Mouse (Mus musculus) forebrain, embryonic 12.5 days (tissue): ENCODE measurements at regions not wholly inside any gene's neighbourhood (a gene's known extent, or its start where the extent isn't known, plus 50 kb on each side); places are given as distances from the start of the nearest gene placed in this dataset.

Experiments used
- ATAC-seq: fragments of 200-750 bp; cut with Nextera tagmentation; 2 replicates; pipeline ENCODE4 v1.8.0; 2017; ENCODE audit warnings: moderate TSS enrichment; ENCODE audit not compliant: low FRiP score
- H3K27ac ChIP-seq: fragments of 300-500 bp; sonication (generic); 2 replicates; pipeline ENCODE4 v1.5.1; 2016; ENCODE audit warnings: mild to moderate bottlenecking
- H3K27me3 ChIP-seq: fragments of 300-500 bp; sonication (generic); 2 replicates; pipeline ENCODE4 v1.6.1; 2016; ENCODE audit warnings: mild to moderate bottlenecking
- H3K36me3 ChIP-seq: fragments of 300-500 bp; sonication (generic); replicated peaks from 2 replicates; pipeline ENCODE4 v1.6.1; 2016; ENCODE audit warnings: mild to moderate bottlenecking
- H3K4me1 ChIP-seq: fragments of 300-500 bp; sonication (generic); 2 replicates; pipeline ENCODE4 v1.6.1; 2016
- H3K4me2 ChIP-seq: fragments of 300-500 bp; sonication (generic); 2 replicates; pipeline ENCODE4 v1.6.1; 2016; ENCODE audit warnings: mild to moderate bottlenecking, moderate library complexity
- H3K4me3 ChIP-seq: fragments of 300-500 bp; sonication (generic); replicated peaks from 2 replicates; pipeline ENCODE4 v1.5.1; 2016; ENCODE audit warnings: mild to moderate bottlenecking
- H3K9ac ChIP-seq: fragments of 300-500 bp; sonication (generic); 2 replicates; pipeline ENCODE4 v1.6.1; 2016; ENCODE audit warnings: mild to moderate bottlenecking
- H3K9me3 ChIP-seq: fragments of 300-500 bp; sonication (generic); 2 replicates; pipeline ENCODE4 v1.6.1; 2016
- WGBS: fragments of 180-500 bp; shearing (Covaris S2); methylation state at CpG from one replicate; pipeline ENCODE4 v1.1.7; 2016; 5-methylcytosine and 5-hydroxymethylcytosine counted together

- H3K27me3 ChIP-seq: no peaks in the 10 kb centered on the region
- H3K36me3 ChIP-seq: no peaks in the 10 kb centered on the region
- WGBS: 75% methylated on average over 3 of the region's 3 CpGs
- no peaks in the 10 kb centered on the region for H3K4me1 ChIP-seq
- no peak overlapping the region for H3K4me3 ChIP-seq
- ATAC-seq: no peak
- H3K4me2 ChIP-seq: no peak overlapping the region
- H3K9me3 ChIP-seq: no peaks in the 10 kb centered on the region
- no peak overlapping the region for H3K27ac ChIP-seq
- no peak overlapping the region for H3K9ac ChIP-seq
Observed at GRCm38 (mm10) chr4:50291397-50291945, 445.9 kb upstream of the Grin3a start.

DNA sequence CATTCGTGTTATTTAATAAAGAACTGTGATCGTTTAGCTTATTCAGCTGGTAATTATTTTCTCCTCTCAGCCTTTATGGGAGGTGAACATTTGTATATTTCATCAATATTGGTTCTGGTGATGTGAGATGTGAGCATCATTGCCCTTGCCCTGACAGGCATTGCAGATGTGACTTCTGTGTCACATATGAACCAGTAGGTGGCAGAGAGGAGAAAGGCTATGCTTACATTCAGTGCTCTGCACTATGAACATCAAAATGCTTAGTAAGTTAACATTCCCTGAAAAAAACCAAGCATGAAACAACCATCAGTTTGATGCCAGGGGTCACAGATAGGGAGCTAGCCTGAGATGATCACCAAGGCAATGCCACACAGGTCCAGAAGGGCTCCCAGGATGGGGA is 441.1 kb upstream of the Grin3a start:
- Histone ChIP-seq H3K9me3 (no peaks in the 10 kb centered on the region), H3K36me3 (no peaks in the 10 kb centered on the region), H3K27me3 (no peaks in the 10 kb centered on the region), H3K9ac (no peak overlapping the region), H3K4me2 (no peak overlapping the region), H3K4me3 (no peak overlapping the region), H3K4me1 (no peaks in the 10 kb centered on the region), H3K27ac (no peak overlapping the region)
- no peak for ATAC-seq
- 83% methylated on average over 2 of the region's 2 CpGs for WGBS

- WGBS: 74% methylated on average over 2 of the region's 2 CpGs
- Histone ChIP-seq H3K27ac (no peak overlapping the region), H3K4me2 (no peak overlapping the region), H3K9me3 (no peaks in the 10 kb centered on the region), H3K36me3 (no peaks in the 10 kb centered on the region), H3K9ac (no peak overlapping the region), H3K27me3 (no peaks in the 10 kb centered on the region), H3K4me3 (no peak overlapping the region), H3K4me1 (no peaks in the 10 kb centered on the region)
- no peak for ATAC-seq
Observed at GRCm38 (mm10) chr4:50259012-50259601, 413.6 kb upstream of the Grin3a start.

GRCm38 (mm10) chr4:50242042-50242441 is 396.5 kb upstream of the Grin3a start:
- Histone ChIP-seq H3K4me1 (no peaks in the 10 kb centered on the region), H3K9ac (no peak overlapping the region), H3K4me2 (no peak overlapping the region), H3K9me3 (no peaks in the 10 kb centered on the region), H3K27me3 (no peaks in the 10 kb centered on the region), H3K4me3 (no peak overlapping the region), H3K27ac (no peak overlapping the region), H3K36me3 (no peaks in the 10 kb centered on the region)
- 84% methylated on average over 1 of the region's 1 CpGs for WGBS
- ATAC-seq: no peak

DNA sequence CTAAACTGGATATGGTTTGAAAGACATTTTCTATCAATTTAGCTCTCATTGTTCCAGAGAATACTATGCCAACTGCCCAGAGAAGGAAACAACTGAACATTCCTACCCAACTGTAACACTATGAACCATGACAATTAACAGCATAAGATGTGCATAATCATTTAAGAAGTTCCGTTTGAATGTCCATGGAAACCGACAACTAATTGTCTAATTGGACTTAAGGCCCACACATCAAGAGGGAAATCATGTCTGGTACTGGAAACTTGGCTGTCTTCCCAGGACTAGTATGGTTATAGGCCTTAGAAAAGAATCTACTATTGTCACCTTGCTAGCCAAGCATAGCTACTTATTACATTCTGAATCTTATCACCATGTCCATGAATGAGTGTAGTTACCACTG is 395.4 kb upstream of the Grin3a start:
- H3K4me3 ChIP-seq: no peak overlapping the region
- H3K9ac ChIP-seq: no peak overlapping the region
- H3K36me3 ChIP-seq: no peaks in the 10 kb centered on the region
- H3K27me3 ChIP-seq: no peaks in the 10 kb centered on the region
- no peaks in the 10 kb centered on the region for H3K4me1 ChIP-seq
- H3K4me2 ChIP-seq: no peak overlapping the region
- H3K27ac ChIP-seq: no peak overlapping the region
- ATAC-seq: no peak
- 88% methylated on average over 2 of the region's 2 CpGs for WGBS
- no peaks in the 10 kb centered on the region for H3K9me3 ChIP-seq

DNA sequence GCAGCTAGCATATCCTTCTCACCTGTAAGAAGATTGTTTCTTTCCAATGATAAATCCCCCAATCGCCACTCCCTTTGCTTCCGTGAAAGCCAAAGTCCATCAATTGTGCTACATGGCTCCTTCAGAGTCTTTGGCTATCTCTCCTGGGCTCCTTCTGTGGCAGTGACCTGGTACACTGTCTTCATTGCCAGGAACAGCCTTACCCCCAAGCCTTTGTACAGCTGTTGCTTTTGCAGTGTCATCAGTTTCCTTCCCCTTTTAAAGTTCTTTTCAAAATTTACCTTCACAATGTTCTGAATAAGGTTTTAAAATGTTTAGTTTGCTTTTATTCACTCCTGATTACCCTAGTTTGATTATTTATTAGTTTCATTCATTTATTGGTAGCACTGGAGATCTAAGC is 393.8 kb upstream of the Grin3a start:
- no peak for ATAC-seq
- Histone ChIP-seq H3K9ac (no peak overlapping the region), H3K27ac (no peak overlapping the region), H3K36me3 (no peaks in the 10 kb centered on the region), H3K27me3 (no peaks in the 10 kb centered on the region), H3K9me3 (no peaks in the 10 kb centered on the region), H3K4me1 (no peaks in the 10 kb centered on the region), H3K4me3 (no peak overlapping the region), H3K4me2 (no peak overlapping the region)
- WGBS: 99% methylated on average over 2 of the region's 2 CpGs

GRCm38 (mm10) chr4:50235476-50235875 is 389.9 kb upstream of the Grin3a start:
- Histone ChIP-seq H3K9ac (no peak overlapping the region), H3K27ac (no peak overlapping the region), H3K27me3 (no peaks in the 10 kb centered on the region), H3K4me2 (no peak overlapping the region), H3K4me3 (no peak overlapping the region), H3K36me3 (no peaks in the 10 kb centered on the region), H3K9me3 (no peaks in the 10 kb centered on the region), H3K4me1 (no peaks in the 10 kb centered on the region)
- ATAC-seq: no peak
- WGBS: 74% methylated on average over 3 of the region's 3 CpGs

- no peak overlapping the region for H3K4me2 ChIP-seq
- WGBS: 57% methylated on average over 3 of the region's 3 CpGs
- H3K27me3 ChIP-seq: no peaks in the 10 kb centered on the region
- H3K9ac ChIP-seq: no peak overlapping the region
- no peaks in the 10 kb centered on the region for H3K4me1 ChIP-seq
- no peaks in the 10 kb centered on the region for H3K9me3 ChIP-seq
- no peaks in the 10 kb centered on the region for H3K36me3 ChIP-seq
- no peak overlapping the region for H3K27ac ChIP-seq
- H3K4me3 ChIP-seq: no peak overlapping the region
- no peak for ATAC-seq
Observed at GRCm38 (mm10) chr4:50203348-50203747, 357.8 kb upstream of the Grin3a start.

DNA sequence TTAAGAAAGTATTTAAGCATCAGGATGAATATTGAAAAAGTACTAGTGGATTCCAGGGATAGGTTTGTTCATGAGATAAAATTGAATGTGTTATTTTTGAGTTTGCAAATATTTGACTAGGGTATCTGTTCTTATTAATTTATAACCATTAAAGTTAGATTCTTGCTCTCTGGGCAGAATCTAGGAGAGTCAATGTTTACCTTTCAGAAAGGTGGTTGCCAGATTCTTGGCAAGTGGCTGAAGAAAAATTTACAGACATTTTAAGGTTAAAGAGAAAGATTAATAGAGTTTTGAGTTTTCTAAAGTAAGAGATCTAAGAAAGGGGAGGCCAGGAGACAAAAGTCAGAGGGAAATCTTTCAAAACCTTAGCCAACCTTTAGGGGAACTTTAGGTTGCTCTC is 331.7 kb upstream of the Grin3a start:
- H3K9ac ChIP-seq: no peak overlapping the region
- no peak overlapping the region for H3K4me2 ChIP-seq
- no peaks in the 10 kb centered on the region for H3K36me3 ChIP-seq
- no peak overlapping the region for H3K27ac ChIP-seq
- ATAC-seq: no peak
- no peak overlapping the region for H3K4me3 ChIP-seq
- H3K9me3 ChIP-seq: no peaks in the 10 kb centered on the region
- no peaks in the 10 kb centered on the region for H3K4me1 ChIP-seq
- H3K27me3 ChIP-seq: no peaks in the 10 kb centered on the region

DNA sequence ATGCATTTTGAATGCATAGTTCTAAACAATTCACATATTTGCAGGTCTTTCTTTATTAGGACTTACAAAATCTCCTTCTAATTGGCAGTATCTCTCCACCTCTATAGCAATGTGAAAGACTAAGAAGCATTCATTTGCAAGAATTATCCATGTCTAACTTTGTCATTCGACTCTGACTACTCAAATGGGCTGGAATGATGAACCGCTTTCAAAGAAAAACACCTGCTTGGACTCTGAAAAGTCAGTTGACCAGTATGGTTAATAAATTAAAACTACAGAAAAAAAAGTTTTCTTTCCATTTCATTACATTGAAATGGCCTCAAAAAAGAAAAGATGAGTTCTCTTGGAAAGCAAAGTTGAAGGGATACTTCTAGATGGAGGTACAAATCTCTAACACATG is 331.1 kb upstream of the Grin3a start:
- no peak overlapping the region for H3K4me2 ChIP-seq
- ATAC-seq: no peak
- H3K9ac ChIP-seq: no peak overlapping the region
- WGBS: 79% methylated on average over 2 of the region's 2 CpGs
- no peaks in the 10 kb centered on the region for H3K4me1 ChIP-seq
- H3K4me3 ChIP-seq: no peak overlapping the region
- no peaks in the 10 kb centered on the region for H3K27me3 ChIP-seq
- no peaks in the 10 kb centered on the region for H3K36me3 ChIP-seq
- no peaks in the 10 kb centered on the region for H3K9me3 ChIP-seq
- no peak overlapping the region for H3K27ac ChIP-seq

- 68% methylated on average over 2 of the region's 2 CpGs for WGBS
- no peak overlapping the region for H3K4me2 ChIP-seq
- no peaks in the 10 kb centered on the region for H3K27me3 ChIP-seq
- no peak overlapping the region for H3K27ac ChIP-seq
- no peaks in the 10 kb centered on the region for H3K36me3 ChIP-seq
- no peaks in the 10 kb centered on the region for H3K9me3 ChIP-seq
- H3K4me3 ChIP-seq: no peak overlapping the region
- H3K4me1 ChIP-seq: no peaks in the 10 kb centered on the region
- no peak for ATAC-seq
- H3K9ac ChIP-seq: no peak overlapping the region
Observed at GRCm38 (mm10) chr4:50160893-50161292, 315.3 kb upstream of the Grin3a start.

DNA sequence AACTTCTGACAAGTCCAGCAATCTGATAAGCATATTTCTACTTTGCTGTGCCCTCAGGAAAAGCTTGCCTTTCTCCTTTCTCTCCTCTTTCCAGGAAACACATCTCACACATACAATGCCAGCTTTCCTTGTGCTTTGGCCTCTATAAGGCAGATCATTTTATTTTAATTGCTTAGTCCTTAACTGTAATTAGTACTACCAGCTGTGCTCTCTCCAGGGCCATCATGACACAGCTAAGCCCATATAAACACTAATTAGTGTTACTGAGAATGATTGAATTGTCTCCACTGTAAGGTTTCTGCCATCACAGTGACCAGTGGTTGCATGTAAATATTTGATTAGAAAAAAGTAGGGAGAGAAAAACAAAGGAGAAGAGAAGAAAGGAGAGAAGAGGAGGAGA is 300.4 kb upstream of the Grin3a start:
- no peak overlapping the region for H3K4me3 ChIP-seq
- H3K4me2 ChIP-seq: no peak overlapping the region
- peak; percentile 44; the same call in 1 of the 2 replicates for ATAC-seq

GRCm38 (mm10) chr4:50130262-50130661 is 284.7 kb upstream of the Grin3a start:
- H3K9ac ChIP-seq: no peak overlapping the region
- no peak overlapping the region for H3K27ac ChIP-seq
- ATAC-seq: no peak
- no peaks in the 10 kb centered on the region for H3K27me3 ChIP-seq
- 81% methylated on average over 1 of the region's 1 CpGs for WGBS
- no peaks in the 10 kb centered on the region for H3K36me3 ChIP-seq
- H3K4me1 ChIP-seq: no peaks in the 10 kb centered on the region
- no peak overlapping the region for H3K4me2 ChIP-seq
- no peaks in the 10 kb centered on the region for H3K9me3 ChIP-seq
- H3K4me3 ChIP-seq: no peak overlapping the region

More for the DNA sequence above, 300.4 kb upstream of the Grin3a start:
- no peak overlapping the region for H3K27ac ChIP-seq
- no peak overlapping the region for H3K9ac ChIP-seq
- H3K9me3 ChIP-seq: no peaks in the 10 kb centered on the region
- no peaks in the 10 kb centered on the region for H3K36me3 ChIP-seq
- H3K27me3 ChIP-seq: no peaks in the 10 kb centered on the region
- no peaks in the 10 kb centered on the region for H3K4me1 ChIP-seq
